Mouse (Mus musculus) urinary bladder, postnatal 0 days (tissue): ENCODE measurements around the gene Mageb18. TPM values are rescaled to one million over a fixed set of nuclear protein-coding genes. Genes with fewer than 3 reads are reported as not detected.

ENCODE experiments used
- polyA plus RNA-seq: library from polyadenylated mRNA; unstranded; fragments of >200 nt; fragmentation: Nextera tagmentation; extraction: Ambion mirVana; gene quantifications from 2 replicates; pipeline ENCODE4 v1.2.1, GENCODE M21; 2015

Mageb18 gene
- polyA plus RNA-seq: not detected in 2 replicates

DNA sequence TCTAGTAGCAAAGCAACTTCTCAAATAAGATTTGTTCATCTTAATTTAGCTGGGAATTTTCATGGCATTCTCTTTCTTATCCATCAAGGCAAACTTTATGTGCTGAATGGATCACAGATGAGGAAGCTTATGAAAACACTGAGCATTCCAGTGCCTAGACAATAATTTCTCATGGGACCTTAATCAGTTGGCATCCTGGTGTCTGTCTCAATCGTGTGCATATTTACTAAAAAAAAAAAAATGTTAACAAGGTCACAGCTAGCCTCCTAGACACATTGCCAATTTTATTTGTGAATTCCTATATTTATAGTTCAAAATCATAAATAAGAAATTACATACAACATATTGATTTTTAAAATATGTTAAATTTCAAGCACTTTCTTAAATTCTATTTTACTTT lies at the start of gene Mageb18:
TSS of gene Mageb18 (minus strand) at position 101 of the 400 bp plus-strand sequence.

DNA sequence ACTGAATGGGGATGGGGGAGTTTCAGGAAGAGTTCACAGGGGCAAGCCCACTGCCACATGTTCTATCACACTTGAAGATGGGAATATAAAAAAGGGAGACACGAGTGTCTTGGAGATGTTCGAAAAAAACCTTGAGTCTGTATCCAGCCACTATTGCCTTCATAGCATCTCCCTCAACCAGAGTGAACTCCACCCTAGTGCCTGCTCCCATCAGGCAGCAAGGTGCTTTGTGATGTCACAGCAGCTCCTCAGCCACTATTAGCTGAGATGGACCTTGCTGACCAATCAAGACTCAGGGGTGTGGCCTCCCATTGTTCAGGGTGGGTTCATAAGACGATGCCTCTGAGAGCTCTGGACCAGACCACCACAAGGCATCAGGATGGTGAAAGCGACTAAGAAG lies 109.7 kb downstream of the Mageb18 start, which contains the start of gene Gm5941:
TSS of gene Gm5941 (plus strand) at position 301 of the 400 bp plus-strand sequence.

Other genes starting within 250 kb of the Mageb18 start
- not detected in 2 replicates for gene Gm5941, start 109.6 kb downstream of the Mageb18 start, polyA plus RNA-seq